Mouse (Mus musculus) small intestine, adult 2 months (tissue): ENCODE data around the gene Nudt8.

Source experiments
- CTCF ChIP-seq: fragments of 200-500 bp; IDR thresholded peaks from 2 replicates; pipeline ENCODE4 v1.5.1; 2012; ENCODE audit warnings: low read depth, mild to moderate bottlenecking, control low read depth, inconsistent platforms, low read length, moderate library complexity, mixed read lengths; ENCODE audit not compliant: insufficient replicate concordance, insufficient read length; ENCODE audit errors: extremely low read depth
- POLR2A ChIP-seq: fragments of 200-500 bp; IDR thresholded peaks from 2 replicates; pipeline ENCODE4 v1.6.1; 2012; ENCODE audit warnings: low read depth, mild to moderate bottlenecking, control low read depth, inconsistent platforms, low read length, moderate library complexity

DNA sequence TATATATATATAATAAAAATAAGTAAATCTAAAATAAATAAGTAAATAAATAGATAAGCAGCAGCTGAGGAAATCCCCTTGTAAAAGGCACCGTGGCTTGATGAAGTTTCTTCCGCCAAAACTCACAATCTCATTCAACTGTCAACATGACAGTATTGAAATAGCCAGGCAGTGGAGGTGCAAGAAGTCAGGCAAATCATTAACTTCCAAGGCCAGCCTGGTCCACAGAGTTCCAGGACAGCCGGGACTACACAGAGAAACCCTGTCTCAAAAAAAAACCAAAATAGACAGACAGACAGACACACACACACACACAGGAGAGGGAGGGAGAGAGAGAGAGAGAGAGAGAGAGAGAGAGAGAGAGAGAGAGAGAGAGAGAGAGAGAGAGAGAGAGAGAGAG lies 32.9 kb downstream of the Nudt8 start:
- no peak for TF ChIP-seq CTCF
- no peak for TF ChIP-seq POLR2A
